Mouse (Mus musculus) adipose tissue, adult 10 weeks (tissue): ENCODE data around the gene Surf1. TPM values are rescaled to one million over a fixed set of nuclear protein-coding genes. Genes with fewer than 3 reads are reported as not detected.

Experiments used
- polyA plus RNA-seq: library from polyadenylated mRNA; stranded (reverse); fragments of 350-450 nt; fragmentation: Illumina TruSeq; extraction: RNeasy Lipid Tissue Mini Kit (QIAGEN cat#74804); gene quantifications from one replicate; pipeline ENCODE4 v1.2.3, GENCODE M21; 2014; ENCODE audit warnings: low read depth, low replicate concordance

The Surf1 gene
- polyA plus RNA-seq = 83.7 TPM

DNA sequence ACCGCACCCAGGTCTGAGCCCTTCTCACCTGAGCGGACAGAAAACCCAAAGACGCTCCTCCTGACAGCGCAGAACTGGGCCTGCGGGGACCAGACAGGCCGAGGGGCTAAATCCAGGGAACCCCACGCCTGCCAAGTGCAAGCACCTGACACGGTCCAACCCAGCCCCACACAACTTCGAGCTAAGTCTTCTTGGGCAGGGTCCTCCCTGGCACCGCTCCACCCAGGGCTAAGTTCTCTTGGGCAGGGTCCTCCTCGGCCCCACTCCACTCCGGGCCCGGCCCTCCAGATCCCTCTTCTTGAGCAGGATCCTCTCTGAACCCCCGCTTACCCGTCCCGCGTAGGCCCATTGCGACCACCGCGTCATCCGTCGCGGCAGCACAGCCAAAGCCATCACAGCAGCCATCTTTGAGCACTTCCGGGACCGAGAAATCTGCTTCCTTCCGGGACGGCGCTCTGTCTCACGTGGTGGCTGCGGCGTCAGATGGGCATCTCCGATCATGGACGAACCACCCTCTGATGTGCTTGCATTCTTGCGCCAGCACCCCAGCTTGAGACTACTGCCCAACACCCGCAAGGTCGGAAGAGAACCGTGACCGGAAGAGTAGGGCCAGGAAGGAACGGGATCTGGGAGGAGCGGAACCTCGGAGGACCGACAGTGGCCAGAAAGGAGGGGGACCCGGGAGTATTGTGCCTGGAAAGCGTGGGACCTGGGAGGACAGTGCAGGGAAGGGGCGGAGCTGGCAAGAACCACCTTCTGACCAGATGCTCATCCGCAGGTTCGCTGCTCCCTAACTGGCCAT is at the start of gene Surf1, which contains the start of gene Surf2:
TSS of gene Surf1 (minus strand) at position 604 of the 802 bp plus-strand sequence.
TSS of gene Surf2 (plus strand) at position 441 of the 802 bp plus-strand sequence.

GRCm38 (mm10) chr2:26963923-26964723 is 47.8 kb upstream of the Surf1 start, which contains the start of gene Rexo4:
Rexo4 (minus strand) TSS chr2:26964386.

GRCm38 (mm10) chr2:26933304-26934055 is 17.1 kb upstream of the Surf1 start, which contains the start of the genes Surf4 and Stkld1:
Surf4 (minus strand) TSS chr2:26933928.
Stkld1 (plus strand) TSS chr2:26934047.

DNA sequence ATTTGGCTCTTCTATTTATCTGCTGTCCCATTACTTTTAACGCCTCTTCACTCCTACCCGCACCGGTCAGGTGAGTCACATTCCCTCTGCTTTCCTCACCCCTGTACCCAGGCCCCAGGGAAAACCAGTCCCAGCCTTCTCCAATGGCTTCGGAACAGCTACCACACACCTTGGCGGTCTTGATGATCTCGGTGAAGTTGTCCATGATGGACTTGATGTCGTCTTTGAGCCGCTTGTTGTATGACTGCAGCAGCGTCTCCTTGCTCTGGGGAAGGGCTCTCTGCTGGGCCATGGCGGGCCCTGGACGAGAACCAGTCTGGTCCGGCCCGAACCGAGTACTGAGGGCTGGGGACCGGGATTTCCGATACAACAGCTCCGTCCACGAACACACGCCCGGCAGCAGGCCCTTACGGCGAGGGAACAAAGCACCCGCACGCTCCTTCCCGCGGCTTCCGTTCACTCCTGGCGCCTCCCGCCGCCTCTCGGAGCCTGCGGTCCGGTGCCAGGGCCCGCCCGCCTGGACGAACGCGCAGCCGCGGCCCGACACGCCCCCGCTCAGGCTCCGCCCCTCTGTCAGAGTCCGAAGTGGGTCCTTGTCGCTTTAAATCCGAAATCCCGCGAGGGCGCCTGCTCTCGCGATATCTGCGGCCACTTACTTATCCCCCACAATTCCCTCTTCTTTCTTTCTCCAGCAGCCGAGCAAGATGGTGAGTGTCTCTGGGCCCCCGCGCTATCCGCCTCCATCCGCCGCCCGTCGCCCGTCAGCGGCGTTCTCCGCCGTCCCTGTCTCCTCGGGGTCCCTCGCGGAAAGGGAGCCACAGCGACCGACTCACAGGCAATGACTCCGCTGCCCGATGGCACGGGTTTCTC is 6.0 kb downstream of the Surf1 start, which contains the start of the genes Med22 and Rpl7a:
TSS of gene Med22 (minus strand) at position 554 of the 870 bp plus-strand sequence.
TSS of gene Rpl7a (plus strand) at position 641 of the 870 bp plus-strand sequence.

GRCm38 (mm10) chr2:26902467-26903220 is 13.7 kb downstream of the Surf1 start, which contains the start of gene Surf6:
Surf6 (minus strand) TSS chr2:26902879.

GRCm38 (mm10) chr2:26864879-26865278 is 51.5 kb downstream of the Surf1 start, which contains the start of gene Abo:
Abo (minus strand) TSS chr2:26864979.

Other genes starting within 250 kb of the Surf1 start
- gene Lcn4, start 245.2 kb downstream of the Surf1 start, polyA plus RNA-seq = not detected
- 9.1 TPM for gene Abo, start 51.6 kb downstream of the Surf1 start, polyA plus RNA-seq
- 18.6 TPM for gene Surf6, start 13.7 kb downstream of the Surf1 start, polyA plus RNA-seq
- gene Med22, start 5.9 kb downstream of the Surf1 start, polyA plus RNA-seq = 45.9 TPM
- 1,138 TPM for gene Rpl7a, start 5.8 kb downstream of the Surf1 start, polyA plus RNA-seq
- gene Surf2, start 163 bp downstream of the Surf1 start, polyA plus RNA-seq = 33.0 TPM
- 188 TPM for gene Surf4, start 17.4 kb upstream of the Surf1 start, polyA plus RNA-seq
- gene Stkld1, start 17.5 kb upstream of the Surf1 start, polyA plus RNA-seq = 3.1 TPM
- gene Rexo4, start 47.9 kb upstream of the Surf1 start, polyA plus RNA-seq = 47.0 TPM
- not detected for gene Adamts13, start 56.9 kb upstream of the Surf1 start, polyA plus RNA-seq
- 54.7 TPM for gene Cacfd1, start 93.4 kb upstream of the Surf1 start, polyA plus RNA-seq
- 0.91 TPM for gene Slc2a6, start 111.5 kb upstream of the Surf1 start, polyA plus RNA-seq
- gene Mymk, start 155.6 kb upstream of the Surf1 start, polyA plus RNA-seq = not detected
- gene Adamtsl2, start 162.8 kb upstream of the Surf1 start, polyA plus RNA-seq = 4.7 TPM
- gene Fam163b, start 226.0 kb upstream of the Surf1 start, polyA plus RNA-seq = 0.12 TPM
- gene Dbh, start 248.7 kb upstream of the Surf1 start, polyA plus RNA-seq = 0.26 TPM